Mouse (Mus musculus) kidney, postnatal 0 days (tissue): ENCODE data around the gene Vmn1r232. TPM values are rescaled to one million over a fixed set of nuclear protein-coding genes. Genes with fewer than 3 reads are reported as not detected.

ENCODE experiments used
- ATAC-seq: fragments of 200-750 bp; cut with Nextera tagmentation; replicated peaks from 2 replicates; pipeline ENCODE4 v1.8.0; 2017; ENCODE audit warnings: low read depth, moderate number of reproducible peaks, moderate TSS enrichment, moderate library complexity; ENCODE audit not compliant: low FRiP score
- DNase-seq: peaks from one replicate; pipeline ENCODE4 v3.0.0-alpha.2; 2016; ENCODE audit warnings: low spot score
- H3K27ac ChIP-seq: fragments of 300-500 bp; sonication (generic); 2 replicates; pipeline ENCODE4 v1.5.1; 2014; ENCODE audit warnings: mild to moderate bottlenecking
- H3K27me3 ChIP-seq: fragments of 300-500 bp; sonication (generic); 2 replicates; pipeline ENCODE4 v1.6.1; 2014; ENCODE audit warnings: low read length, mixed read lengths; ENCODE audit not compliant: insufficient read depth
- H3K36me3 ChIP-seq: fragments of 300-500 bp; sonication (generic); 2 replicates; pipeline ENCODE4 v1.6.1; 2014; ENCODE audit warnings: low read length, mixed read lengths; ENCODE audit not compliant: insufficient read depth
- H3K4me1 ChIP-seq: fragments of 300-500 bp; sonication (generic); replicated peaks from 2 replicates; pipeline ENCODE4 v1.6.1; 2014; ENCODE audit warnings: antibody characterized with exemption, low read length, mixed read lengths; ENCODE audit not compliant: insufficient read depth
- H3K4me2 ChIP-seq: fragments of 300-500 bp; sonication (generic); 2 replicates; pipeline ENCODE4 v1.6.1; 2014; ENCODE audit warnings: mild to moderate bottlenecking, low read length, moderate library complexity, mixed read lengths
- H3K4me3 ChIP-seq: fragments of 300-500 bp; sonication (generic); replicated peaks from 2 replicates; pipeline ENCODE4 v1.5.1; 2014; ENCODE audit warnings: low read depth, low read length
- H3K9ac ChIP-seq: fragments of 300-500 bp; sonication (generic); 2 replicates; pipeline ENCODE4 v1.6.1; 2014; ENCODE audit warnings: low read depth, low read length
- H3K9me3 ChIP-seq: fragments of 300-500 bp; sonication (generic); replicated peaks from 2 replicates; pipeline ENCODE4 v1.6.1; 2016; ENCODE audit warnings: low read length, inconsistent platforms, mixed read lengths
- CTCF ChIP-seq: IDR thresholded peaks from 2 replicates; pipeline ENCODE4 v1.5.1; 2016; ENCODE audit warnings: antibody characterized with exemption, low read depth, mild to moderate bottlenecking, moderate library complexity
- WGBS: fragments of 180-500 bp; shearing (Covaris S2); extraction: QIAGEN DNeasy Blood & Tissue Kit; methylation state at CpG from one replicate; pipeline ENCODE4 v1.1.7; 2014; 5-methylcytosine and 5-hydroxymethylcytosine counted together
- polyA plus RNA-seq: library from polyadenylated mRNA; unstranded; fragments of >200 nt; fragmentation: Nextera tagmentation; extraction: Ambion mirVana; gene quantifications from 2 replicates; pipeline ENCODE4 v1.2.1, GENCODE M21; 2015

Gene Vmn1r232
- polyA plus RNA-seq, result not detected in 2 replicates

DNA sequence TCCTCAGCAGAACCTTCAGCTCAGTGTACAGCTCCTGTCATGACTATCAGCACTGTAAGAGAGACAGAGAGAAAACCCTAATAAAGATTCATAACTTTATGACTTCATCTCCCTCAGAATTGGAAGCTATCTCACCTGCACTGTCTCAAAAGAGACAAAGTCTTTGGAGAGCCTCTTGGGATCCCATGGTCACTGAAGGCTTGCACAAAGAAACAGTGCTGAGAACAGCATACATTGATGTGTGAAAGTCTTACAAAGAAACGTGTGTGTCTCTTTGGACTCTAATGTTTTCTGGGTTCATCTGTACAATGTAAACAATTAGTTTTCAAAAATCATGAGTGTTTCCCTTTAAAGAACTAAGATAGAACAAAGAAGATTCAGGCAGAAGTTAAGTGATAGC lies at the start of gene Vmn1r232:
TSS of gene Vmn1r232 (minus strand) at position 101 of the 400 bp plus-strand sequence.
- Histone ChIP-seq H3K9ac (no peak within 1 kb of the TSS), H3K36me3 (no peaks in the 10 kb centered on the region), H3K4me2 (no peak within 1 kb of the TSS), H3K27ac (no peak within 1 kb of the TSS), H3K4me3 (no peak within 1 kb of the TSS), H3K4me1 (no peaks in the 10 kb centered on the region), H3K27me3 (no peaks in the 10 kb centered on the region), H3K9me3 (no peaks in the 10 kb centered on the region)
- ATAC-seq (no peak), DNase-seq (no peak)
- 32% methylated on average over 1 of the region's 1 CpGs for WGBS
- TF ChIP-seq CTCF, result no peak

DNA sequence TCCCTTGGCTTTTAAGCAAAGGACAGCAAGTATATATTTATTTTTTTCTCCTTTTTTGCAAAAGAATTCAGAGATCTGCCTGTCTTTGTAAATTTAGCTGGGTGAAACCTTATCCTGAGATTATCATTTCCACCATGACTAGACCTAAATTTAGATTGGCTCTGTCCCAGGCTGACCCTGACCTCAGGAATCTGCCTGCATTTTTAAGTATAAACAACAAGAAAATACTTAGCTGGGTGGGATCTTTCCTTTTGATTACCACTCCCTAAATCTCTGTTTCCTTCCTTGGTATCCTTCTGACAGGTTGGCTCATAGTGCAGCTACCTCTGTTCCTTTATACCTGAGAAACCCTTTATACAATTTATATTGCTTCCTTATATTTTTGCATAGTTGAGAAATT lies 47.2 kb upstream of the Vmn1r232 start:
- no peak overlapping the region for H3K4me2 ChIP-seq
- no peak overlapping the region for H3K4me3 ChIP-seq
- DNase-seq, result no peak
- no peaks in the 10 kb centered on the region for H3K9me3 ChIP-seq
- H3K9ac ChIP-seq, result no peak overlapping the region
- no peaks in the 10 kb centered on the region for H3K4me1 ChIP-seq
- H3K36me3 ChIP-seq, result peaks cover 57% of the 10 kb centered on the region
- H3K27ac ChIP-seq, result no peak overlapping the region
- no peak for ATAC-seq
- TF ChIP-seq CTCF, result no peak
- no peaks in the 10 kb centered on the region for H3K27me3 ChIP-seq

DNA sequence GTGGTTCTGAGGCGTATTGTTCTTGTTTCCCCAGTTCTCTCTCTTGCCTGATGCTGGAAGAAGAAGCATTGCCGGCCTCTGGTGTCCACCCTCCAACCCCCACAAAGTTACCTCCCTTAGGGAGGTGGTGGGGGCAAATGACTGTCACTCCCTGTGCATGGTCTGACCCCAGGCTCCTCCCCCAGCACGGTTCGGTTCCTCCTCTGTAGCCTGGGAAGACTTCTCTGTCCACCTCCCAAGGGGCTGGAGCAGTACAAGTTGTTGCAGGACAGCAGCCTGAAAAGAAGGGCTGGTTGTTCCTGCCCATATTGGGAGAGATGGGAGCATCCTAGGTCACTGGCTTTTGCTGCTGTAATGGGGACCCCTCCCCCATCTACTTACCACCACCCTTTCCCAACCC lies 45.9 kb upstream of the Vmn1r232 start:
- H3K36me3 ChIP-seq, result peaks cover 69% of the 10 kb centered on the region

DNA sequence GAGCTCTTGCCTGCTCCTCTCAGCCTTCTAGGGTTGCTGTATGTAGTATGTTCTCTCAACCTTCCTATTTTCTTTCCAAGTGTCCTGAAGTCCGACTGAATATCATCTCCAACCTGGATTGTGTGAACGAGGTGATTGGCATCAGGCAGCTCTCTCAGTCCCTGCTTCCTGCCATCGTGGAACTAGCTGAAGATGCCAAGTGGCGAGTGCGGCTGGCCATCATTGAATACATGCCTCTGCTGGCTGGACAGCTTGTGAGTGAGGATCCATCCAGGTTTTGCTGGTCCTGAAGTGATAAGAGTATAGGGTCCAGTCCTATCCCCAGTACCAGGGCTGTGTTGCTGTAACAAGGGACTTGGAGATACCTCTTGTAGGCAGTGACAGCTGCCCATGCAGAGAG lies 40.9 kb upstream of the Vmn1r232 start:
- peaks cover 95% of the 10 kb centered on the region for H3K36me3 ChIP-seq
- no peaks in the 10 kb centered on the region for H3K4me1 ChIP-seq
- no peak overlapping the region for H3K27ac ChIP-seq
- H3K4me2 ChIP-seq, result no peak overlapping the region
- no peak overlapping the region for H3K4me3 ChIP-seq
- DNase-seq (no peak), ATAC-seq (no peak)
- TF ChIP-seq CTCF, result no peak
- no peak overlapping the region for H3K9ac ChIP-seq
- no peaks in the 10 kb centered on the region for H3K27me3 ChIP-seq
- no peaks in the 10 kb centered on the region for H3K9me3 ChIP-seq
- WGBS, result 97% methylated on average over 5 of the region's 5 CpGs

More for the DNA sequence above, 45.9 kb upstream of the Vmn1r232 start:
- Histone ChIP-seq H3K27ac (no peak overlapping the region), H3K4me1 (no peaks in the 10 kb centered on the region), H3K9ac (no peak overlapping the region), H3K4me3 (no peak overlapping the region), H3K27me3 (no peaks in the 10 kb centered on the region), H3K9me3 (no peaks in the 10 kb centered on the region), H3K4me2 (no peak overlapping the region)
- TF ChIP-seq CTCF, result no peak
- DNase-seq, result no peak
- WGBS, result 62% methylated on average over 4 of the region's 4 CpGs
- ATAC-seq, result peak; percentile 29; the same call in 1 of the 2 replicates

- DNase-seq (no peak), ATAC-seq (no peak)
- H3K36me3 ChIP-seq, result 0 out of 2 replicates have a peak, but pooled peaks cover 4% of the 10 kb centered on the region
- H3K27ac ChIP-seq, result no peak overlapping the region
- no peaks in the 10 kb centered on the region for H3K27me3 ChIP-seq
- H3K4me3 ChIP-seq, result peak overlapping the region; percentile 53
- no peaks in the 10 kb centered on the region for H3K9me3 ChIP-seq
- H3K9ac ChIP-seq, result peak overlapping the region; percentile 71
- peak overlapping the region; percentile 72 for H3K4me2 ChIP-seq
- no peak for TF ChIP-seq CTCF
- H3K4me1 ChIP-seq, result peaks cover 3% of the 10 kb centered on the region
These were observed 27.1 kb upstream of the Vmn1r232 start for GRCm38 (mm10) chr17:20946636-20947035.

GRCm38 (mm10) chr17:20946026-20946565 lies 26.6 kb upstream of the Vmn1r232 start:
- DNase-seq (peak; percentile 22), ATAC-seq (no peak)
- peak overlapping the region; percentile 72 for H3K4me2 ChIP-seq
- no peaks in the 10 kb centered on the region for H3K9me3 ChIP-seq
- peaks cover 3% of the 10 kb centered on the region for H3K4me1 ChIP-seq
- peak overlapping the region; percentile 53 for H3K4me3 ChIP-seq
- TF ChIP-seq CTCF, result no peak
- no peaks in the 10 kb centered on the region for H3K27me3 ChIP-seq
- peak overlapping the region; percentile 71 for H3K9ac ChIP-seq
- WGBS, result 0% methylated on average over 13 of the region's 13 CpGs
- peak overlapping the region; percentile 95 for H3K27ac ChIP-seq
- 0 out of 2 replicates have a peak, but pooled peaks cover under 1% of the 10 kb centered on the region for H3K36me3 ChIP-seq
